Mouse (Mus musculus): ENCODE data around the gene Calb2.

- TF ChIP-seq CTCF (conservative IDR thresholded peaks at IDR 0.05; ENCODE audit: insufficient read depth, insufficient read length, low read depth, low read length) (no peak), POLR2A (IDR thresholded peaks at IDR 0.05; ENCODE audit: low read depth, low read length) (no peak)
Observed at GRCm38 (mm10) chr8:110215365-110215764, 47.4 kb upstream of the Calb2 start, which contains the start of gene Cmtr2.

All from kidney, adult 2 months (tissue).